Mouse (Mus musculus): Measurements from ENCODE around the gene Plg.

The Plg gene

GRCm38 (mm10) chr17:12455143-12455790 lies 76.9 kb downstream of the Plg start:
- DNase-seq, result no peak

DNA sequence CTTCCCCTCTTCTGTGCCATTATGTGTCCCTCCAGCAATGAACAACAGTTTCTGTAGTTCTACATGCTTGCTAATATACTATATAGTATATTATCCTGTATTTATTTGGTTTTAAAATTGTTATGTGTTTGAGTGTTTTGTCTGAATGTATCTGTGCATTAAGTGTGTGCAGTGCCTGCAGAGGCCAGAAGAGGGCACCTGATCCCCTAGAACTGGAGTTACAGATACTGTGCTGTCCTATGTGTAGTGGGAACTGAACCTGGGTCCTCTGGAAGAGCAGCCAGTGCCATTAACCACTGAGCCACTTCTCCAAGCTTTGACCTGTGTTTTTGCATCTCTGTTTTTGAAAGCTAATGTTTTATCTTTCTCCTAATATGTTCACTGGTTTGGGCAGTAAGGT lies 82.8 kb downstream of the Plg start:
- no peak for DNase-seq

DNA sequence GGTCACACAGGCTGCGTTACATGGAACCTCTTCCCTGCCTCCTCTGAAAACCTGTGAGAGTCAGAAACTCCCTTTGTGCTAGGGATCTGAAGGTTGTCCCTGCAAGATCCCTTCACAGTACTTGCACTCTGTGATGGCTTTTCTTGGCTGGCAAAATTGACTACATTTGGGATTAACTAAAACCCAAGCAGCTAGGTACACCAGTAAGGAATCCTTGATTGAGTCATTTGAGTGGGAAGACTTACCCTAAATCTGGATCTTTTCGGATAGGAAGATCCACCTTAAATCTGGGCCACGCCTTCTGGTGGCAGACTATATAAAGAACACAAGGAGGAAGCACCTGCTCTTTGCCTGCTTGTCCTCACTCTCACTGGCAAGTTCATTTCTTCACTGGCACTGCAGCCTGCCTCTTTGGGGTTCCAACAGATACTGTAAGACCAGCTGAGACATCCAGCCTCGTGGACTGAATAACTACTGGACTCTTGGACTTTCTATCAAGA lies 88.1 kb downstream of the Plg start:
- no peak for DNase-seq

DNA sequence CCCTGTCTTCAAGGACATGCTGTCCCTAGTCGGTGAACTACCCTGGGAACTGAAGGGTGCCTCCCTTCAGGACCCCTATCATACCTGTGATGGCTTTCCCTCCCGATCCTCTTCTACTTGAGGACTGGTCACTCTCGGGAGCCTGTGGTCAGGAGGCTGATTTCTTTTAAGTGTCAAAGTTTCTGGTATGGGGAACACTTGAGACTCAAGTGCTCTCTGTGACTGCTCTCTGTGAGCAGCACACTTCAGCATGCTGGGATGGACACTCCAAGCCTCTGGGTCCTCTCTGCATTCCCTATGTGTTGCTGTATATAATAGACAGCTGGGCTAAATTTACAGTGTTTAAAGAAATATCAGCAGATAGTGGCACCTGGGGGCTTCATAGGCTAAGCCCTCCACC lies 89.2 kb downstream of the Plg start:
- no peak for DNase-seq

DNA sequence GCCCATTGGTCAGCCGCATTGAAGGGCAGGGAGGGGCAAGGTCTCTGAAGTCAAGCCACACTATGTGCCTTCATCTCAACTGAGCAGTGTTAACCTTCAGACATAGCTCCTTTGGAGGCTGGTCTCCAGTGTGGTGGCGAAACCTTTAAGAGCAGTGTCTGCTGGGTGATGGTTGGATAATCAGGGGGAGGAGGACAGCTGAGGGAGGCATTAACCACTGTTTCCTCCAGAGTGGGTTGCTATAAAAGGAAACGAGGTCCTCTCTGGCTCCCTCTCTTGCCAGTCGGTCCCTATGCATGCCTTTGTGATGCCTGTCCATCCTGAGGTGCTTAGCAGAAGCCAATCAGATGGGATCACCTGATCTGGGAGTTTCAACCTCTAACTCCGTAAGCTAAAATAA lies 90.3 kb downstream of the Plg start:
- DNase-seq, result no peak
